Mouse (Mus musculus): Measurements from ENCODE around the gene Gm17617.
"Not testable (repeated sequence)": the region's sequence is repeated elsewhere in the genome, so short reads cannot be mapped to it uniquely, and the experiment has no call there.

The Gm17617 gene

GRCm38 (mm10) chr13:55124903-55125302 is 8.4 kb downstream of the Gm17617 start:
- no peak for DNase-seq (ENCODE audit: low spot score in 2 of 2)

GRCm38 (mm10) chr13:55114375-55114774 is 19.0 kb downstream of the Gm17617 start:
- no peak for DNase-seq (ENCODE audit: low spot score in 2 of 2)

- peak; percentile 14 to 54 for DNase-seq (ENCODE audit: low spot score in 2 of 2)
Measured at GRCm38 (mm10) chr13:55107694-55108093, 25.7 kb downstream of the Gm17617 start.

GRCm38 (mm10) chr13:55107116-55107515 is 26.2 kb downstream of the Gm17617 start:
- no peak for DNase-seq (ENCODE audit: low spot score in 2 of 2)

GRCm38 (mm10) chr13:55105953-55106691 is 27.2 kb downstream of the Gm17617 start:
- peak in 1 of 2 experiments; percentile 22 for DNase-seq (ENCODE audit: low spot score in 2 of 2)

- peak; percentile 94 to 97 for DNase-seq (ENCODE audit: low spot score in 2 of 2)
Measured at GRCm38 (mm10) chr13:55105045-55105952, 28.0 kb downstream of the Gm17617 start, which contains the start of gene Zfp346. Gene Zfp346 (plus strand): TSS chr13:55105311.

- DNase-seq (ENCODE audit: low spot score in 2 of 2): no peak
Measured at GRCm38 (mm10) chr13:55103351-55103750, 30.0 kb downstream of the Gm17617 start.

- no peak for DNase-seq (ENCODE audit: low spot score in 2 of 2)
Measured at GRCm38 (mm10) chr13:55102366-55102765, 31.0 kb downstream of the Gm17617 start.

GRCm38 (mm10) chr13:55101627-55102026 is 31.7 kb downstream of the Gm17617 start:
- DNase-seq (ENCODE audit: low spot score in 2 of 2): no peak

GRCm38 (mm10) chr13:55099726-55100478 is 33.4 kb downstream of the Gm17617 start, which contains the start of gene Uimc1:
Gene Uimc1 (minus strand): TSS chr13:55100300.
- peak; percentile 67 to 72 for DNase-seq (ENCODE audit: low spot score in 2 of 2)

GRCm38 (mm10) chr13:55099066-55099725 is 34.2 kb downstream of the Gm17617 start:
- DNase-seq (ENCODE audit: low spot score in 2 of 2): peak; percentile 14 to 23

- DNase-seq (ENCODE audit: low spot score in 2 of 2): not testable (repeated sequence)
Measured at GRCm38 (mm10) chr13:55097841-55098240, 35.5 kb downstream of the Gm17617 start.

GRCm38 (mm10) chr13:55092588-55092987 is 40.8 kb downstream of the Gm17617 start:
- peak; percentile 14 to 51 for DNase-seq (ENCODE audit: low spot score in 2 of 2)
